Mouse (Mus musculus) CH12.LX (cell line): ENCODE results near the gene Lrrc31. TPM values are rescaled to one million over a fixed set of nuclear protein-coding genes. Genes with fewer than 3 reads are reported as not detected.

ENCODE experiments used
- DNase-seq: peaks from one replicate; pipeline ENCODE4 v3.0.0-alpha.2; 2013; ENCODE audit errors: extremely low read depth
- H3K27ac ChIP-seq: 2 replicates; pipeline ENCODE4 v1.5.1; 2012; ENCODE audit warnings: low read depth, mild to moderate bottlenecking, control low read depth, moderate library complexity; ENCODE audit not compliant: insufficient read depth
- H3K27me3 ChIP-seq: replicated peaks from 2 replicates; pipeline ENCODE3; 2012; ENCODE audit warnings: inconsistent platforms
- H3K36me3 ChIP-seq, 2 experiments: replicated peaks in 1 of 2; 2 replicates each; pipeline versions ENCODE3 to v1.6.1; 2012; ENCODE audit warnings: inconsistent platforms in 1 of 2, low read length in 1 of 2, mild to moderate bottlenecking in 1 of 2, mixed read lengths in 1 of 2, moderate library complexity in 1 of 2; ENCODE audit not compliant: control insufficient read depth in 1 of 2, insufficient read depth in 1 of 2
- H3K4me1 ChIP-seq, 2 experiments: 2 replicates each; pipeline ENCODE4 v1.6.1; 2012; ENCODE audit warnings: inconsistent platforms in 1 of 2, moderate library complexity in 1 of 2; ENCODE audit not compliant: insufficient read depth in 2 of 2, control insufficient read depth in 1 of 2
- H3K4me2 ChIP-seq: 2 replicates; pipeline ENCODE4 v1.6.1; 2012; ENCODE audit warnings: low read depth, mild to moderate bottlenecking, control low read depth; ENCODE audit not compliant: poor library complexity, insufficient read depth, severe bottlenecking
- H3K4me3 ChIP-seq, 3 experiments: fragments of 150-350 bp in 1 of 3; sonication (generic) in 1 of 3; replicated peaks in 1 of 3; 2 replicates each; pipeline versions ENCODE3 to v1.5.1; 2011 to 2012; ENCODE audit warnings: low read depth in 2 of 3, low read length in 2 of 3, mild to moderate bottlenecking in 2 of 3, moderate library complexity in 2 of 3, control low read depth in 1 of 3, improper control_type of control experiment in 1 of 3, inconsistent platforms in 1 of 3, mixed read lengths in 1 of 3; ENCODE audit not compliant: poor library complexity in 1 of 3
- H3K79me2 ChIP-seq: replicated peaks from 2 replicates; pipeline ENCODE4 v1.6.1; 2012; ENCODE audit warnings: mild to moderate bottlenecking, moderate library complexity; ENCODE audit not compliant: control insufficient read depth, poor library complexity, insufficient read depth, severe bottlenecking; ENCODE audit errors: extremely low read depth
- H3K9ac ChIP-seq: 2 replicates; pipeline ENCODE4 v1.6.1; 2012; ENCODE audit warnings: low read depth, mild to moderate bottlenecking, control low read depth, moderate library complexity; ENCODE audit not compliant: insufficient read depth
- H3K9me3 ChIP-seq: replicated peaks from 2 replicates; pipeline ENCODE3; 2012; ENCODE audit warnings: low read length, inconsistent platforms, mixed read lengths
- CHD1 ChIP-seq: IDR thresholded peaks from 2 replicates; pipeline ENCODE4 v1.6.1; 2012; ENCODE audit warnings: low read depth, low read length, improper control_type of control experiment, inconsistent platforms
- CTCF ChIP-seq, 2 experiments: IDR thresholded peaks in 1 of 2; conservative IDR thresholded peaks in 1 of 2; 2 replicates each; pipeline ENCODE4 v1.5.1; 2011 to 2012; ENCODE audit warnings: low read depth in 2 of 2, low read length in 2 of 2, improper control_type of control experiment in 1 of 2, inconsistent platforms in 1 of 2, mild to moderate bottlenecking in 1 of 2, moderate library complexity in 1 of 2
- GABPA ChIP-seq: IDR thresholded peaks from 2 replicates; pipeline ENCODE4 v1.6.1; 2012; ENCODE audit warnings: low read depth, low read length, improper control_type of control experiment, inconsistent platforms; ENCODE audit not compliant: insufficient replicate concordance
- KAT2A ChIP-seq: IDR thresholded peaks from 2 replicates; pipeline ENCODE4 v1.6.1; 2012; ENCODE audit warnings: low read length, improper control_type of control experiment, inconsistent platforms; ENCODE audit not compliant: insufficient replicate concordance
- MAFK ChIP-seq: IDR thresholded peaks from 2 replicates; pipeline ENCODE4 v1.6.1; 2011; ENCODE audit warnings: low read length, improper control_type of control experiment; ENCODE audit not compliant: insufficient replicate concordance
- MAX ChIP-seq: IDR thresholded peaks from 2 replicates; pipeline ENCODE4 v1.6.1; 2011; ENCODE audit warnings: low read length, improper control_type of control experiment
- NRF1 ChIP-seq: IDR thresholded peaks from 2 replicates; pipeline ENCODE4 v1.6.1; 2014; ENCODE audit warnings: low read depth, mild to moderate bottlenecking, inconsistent platforms, low read length, improper control_type of control experiment, moderate library complexity
- POLR2A ChIP-seq: IDR thresholded peaks from 2 replicates; pipeline ENCODE4 v1.6.1; 2011; ENCODE audit warnings: low read depth, mild to moderate bottlenecking, improper control_type of control experiment, low read length
- RCOR1 ChIP-seq: conservative IDR thresholded peaks from 2 replicates; pipeline ENCODE4 v1.6.1; 2012; ENCODE audit warnings: low read depth, mild to moderate bottlenecking, inconsistent platforms, low read length, improper control_type of control experiment
- TCF12 ChIP-seq: IDR thresholded peaks from 2 replicates; pipeline ENCODE4 v1.6.1; 2014; ENCODE audit warnings: low read depth, mild to moderate bottlenecking, inconsistent platforms, low read length, improper control_type of control experiment
- UBTF ChIP-seq: IDR thresholded peaks from 2 replicates; pipeline ENCODE4 v1.6.1; 2012; ENCODE audit warnings: low read depth, mild to moderate bottlenecking, inconsistent platforms, low read length, improper control_type of control experiment, moderate library complexity
- ZC3H11A ChIP-seq: IDR thresholded peaks from 2 replicates; pipeline ENCODE4 v1.6.1; 2012; ENCODE audit warnings: low read depth, mild to moderate bottlenecking, inconsistent platforms, low read length, improper control_type of control experiment
- ZKSCAN1 ChIP-seq: IDR thresholded peaks from 2 replicates; pipeline ENCODE4 v1.6.1; 2012; ENCODE audit warnings: low read depth, inconsistent platforms, low read length, improper control_type of control experiment, borderline replicate concordance
- dilution Hi-C: fragments of 300-500 bp; cut with MboI; formaldehyde crosslinking; loops from 2 replicates; pipeline ENCODE4 v1.14.3; 2020; ENCODE audit warnings: low sequenced_read_pairs; ENCODE audit not compliant: extremely low pct_unique_long_range_greater_than_20kb, extremely low pct_ligation_motif_present
- in situ Hi-C: fragments of 300-500 bp; cut with MboI; formaldehyde crosslinking; loops from 3 replicates; pipeline ENCODE4 v1.14.3; 2019; ENCODE audit warnings: low sequenced_read_pairs, low pct_ligation_motif_present, low pct_unique_long_range_greater_than_20kb, mixed read lengths
- polyA plus RNA-seq: library from polyadenylated mRNA; unstranded; fragments of >175 nt; gene quantifications from 2 replicates; pipeline ENCODE4 v1.2.1, GENCODE M21; 2012; ENCODE audit warnings: low read depth; ENCODE audit not compliant: insufficient read length
- total RNA-seq, 2 experiments: library from RNA; depleted of rRNA; stranded (reverse); fragments of 300-350 nt in 1 of 2; fragments of >200 nt in 1 of 2; gene quantifications; 2 replicates each; pipeline ENCODE4 v1.2.3; 2012 to 2014

The Lrrc31 gene
- total and polyA plus RNA-seq, 3 experiments = not detected

GRCm38 (mm10) chr3:30655937-30656336 lies 43.7 kb downstream of the Lrrc31 start:
- DNase-seq = no peak

GRCm38 (mm10) chr3:30650062-30650841 lies 49.4 kb downstream of the Lrrc31 start:
- H3K4me2 ChIP-seq = peak overlapping the region; percentile 78
- no peaks in the 10 kb centered on the region for H3K4me1 ChIP-seq
- H3K27me3 ChIP-seq = no peaks in the 10 kb centered on the region
- H3K27ac ChIP-seq = no peak overlapping the region
- no peaks in the 10 kb centered on the region for H3K79me2 ChIP-seq
- dilution Hi-C loops = no loop called here
- no peak for DNase-seq
- in situ Hi-C loops = no loop called here
- peak overlapping the region in 1 of 3 experiments; percentile 21 for H3K4me3 ChIP-seq
- H3K9me3 ChIP-seq = no peaks in the 10 kb centered on the region
- no peak overlapping the region for H3K9ac ChIP-seq
- H3K36me3 ChIP-seq = no peaks in the 10 kb centered on the region
- TF ChIP-seq TCF12 (no peak), NRF1 (peak; percentile 29; the same call in 1 of the 2 replicates), CTCF (conservative IDR thresholded peaks at IDR 0.05 in 1 of 2, IDR thresholded peaks at IDR 0.05 in 1 of 2; ENCODE audit: low read depth in 2 of 2, low read length in 2 of 2) (peak in 1 of 2 experiments; percentile 38; a peak in 2 of 4 replicates), MAX (no peak)

More at GRCm38 (mm10) chr3:30655937-30656336, 43.7 kb downstream of the Lrrc31 start:
- in situ Hi-C loops = no loop called here
- dilution Hi-C loops = no loop called here
- Histone ChIP-seq H3K79me2 (no peaks in the 10 kb centered on the region), H3K4me2 (no peak overlapping the region), H3K9me3 (no peaks in the 10 kb centered on the region), H3K27ac (no peak overlapping the region), H3K9ac (no peak overlapping the region), H3K36me3 (no peaks in the 10 kb centered on the region), H3K27me3 (no peaks in the 10 kb centered on the region)
- TF ChIP-seq RCOR1 = no peak
- TF ChIP-seq ZKSCAN1 = no peak
- TF ChIP-seq POLR2A = no peak
- no peak for TF ChIP-seq ZC3H11A
- TF ChIP-seq TCF12 = no peak
- TF ChIP-seq GABPA = no peak
- no peak for TF ChIP-seq MAFK
- no peak for TF ChIP-seq KAT2A
- TF ChIP-seq CHD1 = no peak
- TF ChIP-seq, all 38 proteins: peak for 0
- H3K4me1 ChIP-seq = no peaks in the 10 kb centered on the region
- H3K4me3 ChIP-seq = no peak overlapping the region

GRCm38 (mm10) chr3:30648466-30648865 lies 51.2 kb downstream of the Lrrc31 start:
- Histone ChIP-seq H3K36me3 (no peaks in the 10 kb centered on the region), H3K9ac (no peak overlapping the region), H3K4me1 (no peaks in the 10 kb centered on the region), H3K27me3 (no peaks in the 10 kb centered on the region), H3K9me3 (no peaks in the 10 kb centered on the region), H3K27ac (no peak overlapping the region), H3K4me3 (no peak overlapping the region), H3K4me2 (no peak overlapping the region), H3K79me2 (no peaks in the 10 kb centered on the region)
- dilution Hi-C loops = no loop called here
- in situ Hi-C loops = no loop called here
- TF ChIP-seq GABPA (no peak), POLR2A (no peak), CHD1 (no peak), UBTF (no peak)
- no peak for DNase-seq
